Mouse (Mus musculus) myocyte (in vitro differentiated cells): ENCODE results near the gene Rnf115. TPM values are rescaled to one million over a fixed set of nuclear protein-coding genes. Genes with fewer than 3 reads are reported as not detected.

Source experiments
- H3K27me3 ChIP-seq: one replicate; pipeline ENCODE4 v1.6.1; 2011; ENCODE audit not compliant: control insufficient read depth, insufficient read depth, insufficient read length
- H3K36me3 ChIP-seq: one replicate; pipeline ENCODE4 v1.6.1; 2011; ENCODE audit not compliant: control insufficient read depth, insufficient read depth
- H3K4me2 ChIP-seq: one replicate; pipeline ENCODE4 v1.6.1; 2011; ENCODE audit warnings: low read depth, control low read depth
- H3K4me3 ChIP-seq: one replicate; pipeline ENCODE4 v1.5.1; 2011; ENCODE audit warnings: mild to moderate bottlenecking, control low read depth, moderate library complexity
- H3K79me2 ChIP-seq: one replicate; pipeline ENCODE4 v1.6.1; 2011; ENCODE audit not compliant: control insufficient read depth, insufficient read depth
- H3ac ChIP-seq: one replicate; pipeline ENCODE4 v1.6.1; 2011; ENCODE audit not compliant: control insufficient read depth, insufficient read length
- CEBPB ChIP-seq: IDR thresholded peaks from 2 replicates; pipeline ENCODE4 v1.6.1; 2011; ENCODE audit warnings: mild to moderate bottlenecking, moderate library complexity; ENCODE audit not compliant: poor library complexity, insufficient read depth, severe bottlenecking
- E2F4 ChIP-seq: IDR thresholded peaks from one replicate; pipeline ENCODE4 v1.6.1; 2011; ENCODE audit warnings: mild to moderate bottlenecking, control low read depth, moderate library complexity; ENCODE audit not compliant: insufficient read depth
- MAX ChIP-seq: IDR thresholded peaks from one replicate; pipeline ENCODE4 v1.6.1; 2011; ENCODE audit warnings: low read depth, mild to moderate bottlenecking, control low read depth
- MYOD1 ChIP-seq, 3 experiments: IDR thresholded peaks; one replicate each; pipeline ENCODE4 v1.6.1; 2011; ENCODE audit warnings: control low read depth in 2 of 3, low read depth in 2 of 3, mild to moderate bottlenecking in 2 of 3, moderate library complexity in 1 of 3; ENCODE audit not compliant: insufficient read length in 2 of 3, control insufficient read depth in 1 of 3
- MYOG ChIP-seq, 3 experiments: IDR thresholded peaks; one replicate each; pipeline ENCODE4 v1.6.1; 2011; ENCODE audit warnings: control low read depth in 2 of 3, low read depth in 2 of 3, mild to moderate bottlenecking in 2 of 3; ENCODE audit not compliant: insufficient read length in 2 of 3, control insufficient read depth in 1 of 3, insufficient read depth in 1 of 3
- POLR2A ChIP-seq: IDR thresholded peaks from one replicate; pipeline ENCODE4 v1.6.1; 2011; ENCODE audit warnings: low read depth, mild to moderate bottlenecking, control low read depth, moderate library complexity; ENCODE audit not compliant: insufficient read length
- POLR2AphosphoS2 ChIP-seq: IDR thresholded peaks from one replicate; pipeline ENCODE4 v1.6.1; 2011; ENCODE audit warnings: low read depth, control low read depth; ENCODE audit not compliant: insufficient read length
- REST ChIP-seq: IDR thresholded peaks from one replicate; pipeline ENCODE4 v1.6.1; 2011; ENCODE audit warnings: mild to moderate bottlenecking, control low read depth, moderate library complexity; ENCODE audit not compliant: insufficient read depth, insufficient read length
- SRF ChIP-seq: IDR thresholded peaks from one replicate; pipeline ENCODE4 v1.6.1; 2011; ENCODE audit warnings: low read depth; ENCODE audit not compliant: control insufficient read depth, insufficient read length
- TCF12 ChIP-seq: IDR thresholded peaks from one replicate; pipeline ENCODE4 v1.6.1; 2011; ENCODE audit warnings: mild to moderate bottlenecking, control low read depth; ENCODE audit not compliant: poor library complexity, insufficient read depth, severe bottlenecking
- TCF3 ChIP-seq: IDR thresholded peaks from one replicate; pipeline ENCODE4 v1.6.1; 2011; ENCODE audit warnings: low read depth, control low read depth; ENCODE audit not compliant: insufficient read length
- USF1 ChIP-seq: IDR thresholded peaks from one replicate; pipeline ENCODE4 v1.6.1; 2011; ENCODE audit warnings: low read depth, mild to moderate bottlenecking, control low read depth, moderate library complexity
- polyA plus RNA-seq: library from polyadenylated mRNA; unstranded; fragments of >200 nt; fragmentation: generic; extraction: Trizol; gene quantifications from one replicate; pipeline ENCODE4 v1.2.1, GENCODE M21; 2012; ENCODE audit warnings: missing spikeins

Gene Rnf115
- polyA plus RNA-seq, 1 experiment, result 10.1 TPM

DNA sequence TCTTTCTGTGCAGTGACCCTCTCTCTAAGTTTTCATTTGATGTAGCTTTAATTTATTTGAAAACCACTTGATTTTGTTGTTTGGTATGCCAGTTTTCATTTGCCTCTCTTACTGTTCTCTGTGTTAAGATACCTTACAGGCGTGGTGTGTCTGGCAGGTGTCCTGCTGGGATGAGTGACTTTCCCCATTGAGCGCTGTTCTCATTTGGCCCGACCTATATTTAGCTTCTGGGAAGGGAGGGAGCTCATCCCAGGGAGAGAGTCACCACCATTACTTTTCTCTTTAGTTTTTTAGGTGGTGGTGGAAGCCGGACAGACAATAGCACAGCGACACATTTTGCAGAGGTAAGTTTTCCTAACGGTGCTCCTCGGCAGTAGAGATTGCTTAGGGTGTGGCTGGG, 30.2 kb downstream of the Rnf115 start:
- Histone ChIP-seq H3K4me3 (no peak overlapping the region), H3K79me2 (peaks cover 3% of the 10 kb centered on the region), H3K27me3 (no peaks in the 10 kb centered on the region), H3K4me2 (peak overlapping the region; percentile 18), H3ac (no peak overlapping the region), H3K36me3 (peaks cover 8% of the 10 kb centered on the region)
- TF ChIP-seq MYOG (IDR thresholded peaks at IDR 0.05; ENCODE audit: control insufficient read depth in 1 of 3, insufficient read depth in 1 of 3, insufficient read length in 2 of 3, low read depth in 2 of 3) (no peak), POLR2A (no peak), MYOD1 (IDR thresholded peaks at IDR 0.05; ENCODE audit: control insufficient read depth in 1 of 3, insufficient read length in 2 of 3, low read depth in 2 of 3) (peak in 1 of 3 experiments; percentile 24), REST (no peak)

DNA sequence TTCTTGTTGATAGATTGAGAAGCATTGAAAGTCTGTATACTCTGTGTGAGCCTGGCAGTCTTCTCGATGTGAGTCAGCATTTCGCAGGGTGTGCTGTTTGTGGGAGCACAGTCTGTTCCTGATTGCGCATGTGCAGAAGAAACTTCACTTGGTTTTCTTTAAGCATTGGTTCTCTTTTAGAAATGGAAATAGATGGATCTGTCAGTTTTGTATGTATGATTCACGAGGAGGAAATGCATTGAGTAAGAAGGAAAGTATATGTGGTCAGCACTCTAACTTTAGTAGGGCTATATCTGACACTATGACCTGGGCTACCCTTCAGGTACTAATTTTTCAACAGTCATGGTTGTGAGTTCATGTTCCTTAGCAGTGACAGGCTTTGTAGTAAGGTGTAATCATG, 32.2 kb downstream of the Rnf115 start:
- no peak for TF ChIP-seq USF1
- TF ChIP-seq SRF, result no peak
- no peak for TF ChIP-seq CEBPB
- no peak for TF ChIP-seq MYOG (IDR thresholded peaks at IDR 0.05; ENCODE audit: control insufficient read depth in 1 of 3, insufficient read depth in 1 of 3, insufficient read length in 2 of 3, low read depth in 2 of 3)
- no peak for TF ChIP-seq TCF12
- no peak for TF ChIP-seq POLR2AphosphoS2
- no peak for TF ChIP-seq REST
- TF ChIP-seq MYOD1 (IDR thresholded peaks at IDR 0.05; ENCODE audit: control insufficient read depth in 1 of 3, insufficient read length in 2 of 3, low read depth in 2 of 3), result no peak
- no peak for TF ChIP-seq TCF3
- no peak for TF ChIP-seq MAX
- TF ChIP-seq E2F4, result no peak
- TF ChIP-seq POLR2A, result no peak
- Histone ChIP-seq H3K27me3 (no peaks in the 10 kb centered on the region), H3K4me2 (peak overlapping the region; percentile 15), H3ac (no peak overlapping the region), H3K4me3 (no peak overlapping the region), H3K79me2 (peaks cover 8% of the 10 kb centered on the region), H3K36me3 (peaks cover 8% of the 10 kb centered on the region)

DNA sequence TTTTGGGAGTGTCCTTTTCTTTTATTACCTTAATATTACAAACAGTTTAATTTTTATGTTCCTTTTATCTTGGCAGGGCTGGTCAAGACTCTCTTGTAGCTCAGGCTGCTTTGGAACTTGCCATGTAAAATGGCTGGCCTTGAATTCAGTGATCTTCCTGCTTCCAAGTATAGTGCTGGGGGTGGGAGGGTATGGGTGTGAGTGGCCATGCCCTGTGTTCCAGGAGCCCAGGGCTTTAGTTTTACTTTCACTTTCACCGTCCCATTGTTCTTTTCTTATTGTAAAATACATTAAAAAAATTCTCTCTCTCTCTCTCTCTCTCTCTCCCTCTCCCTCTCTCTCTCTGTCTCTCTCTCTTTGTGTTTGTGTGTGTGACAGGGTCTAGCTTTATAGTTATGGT, 37.1 kb downstream of the Rnf115 start:
- no peaks in the 10 kb centered on the region for H3K27me3 ChIP-seq
- no peak overlapping the region for H3ac ChIP-seq
- TF ChIP-seq POLR2A (no peak), TCF12 (no peak), SRF (no peak), REST (no peak), USF1 (no peak), TCF3 (no peak)
- H3K4me3 ChIP-seq, result no peak overlapping the region
- H3K4me2 ChIP-seq, result peak overlapping the region; percentile 63
- H3K79me2 ChIP-seq, result peaks cover 8% of the 10 kb centered on the region
- peaks cover 8% of the 10 kb centered on the region for H3K36me3 ChIP-seq

DNA sequence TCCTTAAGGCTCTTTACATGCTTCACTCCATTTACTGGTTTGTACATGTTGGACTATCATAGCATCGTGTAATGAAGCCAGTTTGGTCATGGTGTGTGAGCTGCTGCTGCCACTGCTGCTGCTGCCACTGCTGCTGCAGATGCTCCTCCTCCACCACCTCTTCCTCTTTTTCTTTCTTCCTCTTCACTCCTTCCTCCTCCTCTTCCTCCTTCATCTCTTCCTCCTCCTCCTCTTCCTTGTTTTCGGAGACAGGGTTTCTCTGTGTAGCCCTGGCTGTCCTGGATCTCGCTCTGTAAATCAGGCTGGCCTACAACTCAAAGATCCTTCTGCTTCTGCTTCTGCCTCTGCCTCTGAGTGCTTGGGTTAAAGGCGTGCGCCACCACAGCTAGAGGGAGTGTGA, 42.5 kb downstream of the Rnf115 start:
- no peak overlapping the region for H3K4me3 ChIP-seq
- no peak for TF ChIP-seq TCF12
- TF ChIP-seq E2F4, result no peak
- no peak for TF ChIP-seq REST
- no peak for TF ChIP-seq POLR2A
- TF ChIP-seq MAX, result no peak
- TF ChIP-seq MYOD1 (IDR thresholded peaks at IDR 0.05; ENCODE audit: control insufficient read depth in 1 of 3, insufficient read length in 2 of 3, low read depth in 2 of 3), result no peak
- no peak for TF ChIP-seq CEBPB
- no peak for TF ChIP-seq TCF3
- TF ChIP-seq POLR2AphosphoS2, result no peak
- TF ChIP-seq USF1, result no peak
- no peak for TF ChIP-seq MYOG (IDR thresholded peaks at IDR 0.05; ENCODE audit: control insufficient read depth in 1 of 3, insufficient read depth in 1 of 3, insufficient read length in 2 of 3, low read depth in 2 of 3)
- no peak for TF ChIP-seq SRF
- H3K36me3 ChIP-seq, result peaks cover 3% of the 10 kb centered on the region
- H3K27me3 ChIP-seq, result no peaks in the 10 kb centered on the region
- no peak overlapping the region for H3ac ChIP-seq
- H3K4me2 ChIP-seq, result no peak overlapping the region
- no peaks in the 10 kb centered on the region for H3K79me2 ChIP-seq

DNA sequence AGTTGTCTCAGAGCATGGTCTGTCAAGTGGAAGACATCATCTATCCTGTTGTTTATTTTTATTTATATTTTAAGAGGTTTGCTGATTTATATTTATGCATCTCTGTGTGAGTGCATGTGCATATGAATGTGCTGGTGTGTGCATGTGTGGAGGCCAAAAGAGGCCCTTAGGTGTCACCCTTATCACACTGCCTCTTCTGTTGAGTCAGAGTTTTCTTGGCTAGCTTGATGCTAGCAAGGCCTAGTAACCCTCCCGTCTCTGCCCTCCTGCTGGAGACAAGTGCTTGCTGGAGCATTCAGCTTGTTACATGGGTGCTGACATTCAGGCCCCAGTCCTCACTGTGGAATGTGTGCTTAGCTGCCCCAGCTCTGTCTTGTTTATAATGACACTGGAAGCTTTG, 45.5 kb downstream of the Rnf115 start:
- Histone ChIP-seq H3K36me3 (peaks cover 8% of the 10 kb centered on the region), H3K4me3 (no peak overlapping the region)

More for the DNA sequence above, 45.5 kb downstream of the Rnf115 start:
- H3K27me3 ChIP-seq, result no peaks in the 10 kb centered on the region
- H3K4me2 ChIP-seq, result no peak overlapping the region
- TF ChIP-seq MYOD1 (IDR thresholded peaks at IDR 0.05; ENCODE audit: control insufficient read depth in 1 of 3, insufficient read length in 2 of 3, low read depth in 2 of 3), result no peak
- TF ChIP-seq MYOG (IDR thresholded peaks at IDR 0.05; ENCODE audit: control insufficient read depth in 1 of 3, insufficient read depth in 1 of 3, insufficient read length in 2 of 3, low read depth in 2 of 3), result no peak
- no peak for TF ChIP-seq TCF3
- TF ChIP-seq POLR2AphosphoS2, result no peak
- no peaks in the 10 kb centered on the region for H3K79me2 ChIP-seq
- no peak overlapping the region for H3ac ChIP-seq
